Mouse (Mus musculus): ENCODE data around the gene Pcsk2. TPM values are rescaled to one million over a fixed set of nuclear protein-coding genes. Genes with fewer than 3 reads are reported as not detected.

The Pcsk2 gene
- polyA plus RNA-seq, 1 experiment from 2014 or later: 0.92 TPM

DNA sequence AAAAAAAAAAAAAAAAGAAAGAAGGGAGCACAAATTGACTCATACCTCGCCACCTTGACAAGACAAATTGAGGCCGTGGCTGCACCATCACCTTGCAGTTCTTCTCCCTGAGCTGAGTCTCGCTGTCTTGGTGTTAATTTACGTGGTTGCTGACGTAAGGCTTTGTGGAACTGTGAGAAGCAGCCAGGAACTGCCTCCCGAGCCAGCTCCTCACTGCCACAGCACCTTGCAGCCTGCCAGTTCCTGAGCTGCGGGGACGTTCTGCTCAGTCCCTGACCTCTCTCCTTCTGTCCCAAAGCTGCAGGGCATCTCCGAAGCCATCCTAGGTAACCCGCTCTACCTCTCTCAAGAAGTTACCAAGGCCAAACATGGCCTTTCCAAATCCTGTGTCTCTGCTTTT lies 186.5 kb downstream of the Pcsk2 start:
- DNase-seq (ENCODE audit: low spot score) (no peak), ATAC-seq (replicated peaks; ENCODE audit: low FRiP score, low read depth) (no peak)
- Histone ChIP-seq H3K36me3 (ENCODE audit: insufficient read depth, low read length) (no peaks in the 10 kb centered on the region), H3K9me3 (replicated peaks; ENCODE audit: low read length) (no peaks in the 10 kb centered on the region), H3K4me2 (ENCODE audit: low read length) (no peak overlapping the region), H3K4me1 (replicated peaks; ENCODE audit: insufficient read depth, low read length) (no peaks in the 10 kb centered on the region), H3K4me3 (replicated peaks; ENCODE audit: low read depth, low read length) (no peak overlapping the region), H3K27ac (no peak overlapping the region), H3K9ac (ENCODE audit: low read depth, low read length) (no peak overlapping the region), H3K27me3 (ENCODE audit: insufficient read depth, low read length) (no peaks in the 10 kb centered on the region)
- WGBS: 63% methylated on average over 10 of the region's 10 CpGs
- no peak for TF ChIP-seq CTCF (IDR thresholded peaks at IDR 0.05; ENCODE audit: low read depth)

DNA sequence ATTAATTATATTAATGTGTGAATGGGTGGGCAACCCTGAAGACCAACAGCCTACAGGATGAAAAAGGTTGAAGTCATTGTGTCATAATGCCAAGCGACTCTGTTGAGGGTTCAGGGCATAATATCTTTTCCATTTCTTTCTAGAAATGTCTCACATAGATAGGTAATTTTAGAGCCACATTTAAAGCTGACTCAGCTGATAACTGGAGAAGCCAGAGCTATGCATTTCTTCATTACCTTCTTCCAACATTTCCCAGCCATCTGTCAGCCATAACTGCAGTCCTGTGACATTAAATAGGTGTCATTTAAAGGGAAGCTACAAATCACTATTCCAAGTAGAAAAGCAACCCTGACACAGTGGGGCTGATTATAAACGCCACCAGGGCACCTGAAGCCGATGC lies 189.5 kb downstream of the Pcsk2 start:
- H3K36me3 ChIP-seq (ENCODE audit: insufficient read depth, low read length): no peaks in the 10 kb centered on the region
- H3K9me3 ChIP-seq (replicated peaks; ENCODE audit: low read length): no peaks in the 10 kb centered on the region
- no peaks in the 10 kb centered on the region for H3K4me1 ChIP-seq (replicated peaks; ENCODE audit: insufficient read depth, low read length)
- WGBS: 72% methylated on average over 3 of the region's 3 CpGs
- H3K4me3 ChIP-seq (replicated peaks; ENCODE audit: low read depth, low read length): no peak overlapping the region
- ATAC-seq (replicated peaks; ENCODE audit: low FRiP score, low read depth) (no peak), DNase-seq (ENCODE audit: low spot score) (no peak)
- H3K27me3 ChIP-seq (ENCODE audit: insufficient read depth, low read length): no peaks in the 10 kb centered on the region
- no peak overlapping the region for H3K4me2 ChIP-seq (ENCODE audit: low read length)
- TF ChIP-seq CTCF (IDR thresholded peaks at IDR 0.05; ENCODE audit: low read depth): no peak
- no peak overlapping the region for H3K27ac ChIP-seq
- no peak overlapping the region for H3K9ac ChIP-seq (ENCODE audit: low read depth, low read length)

DNA sequence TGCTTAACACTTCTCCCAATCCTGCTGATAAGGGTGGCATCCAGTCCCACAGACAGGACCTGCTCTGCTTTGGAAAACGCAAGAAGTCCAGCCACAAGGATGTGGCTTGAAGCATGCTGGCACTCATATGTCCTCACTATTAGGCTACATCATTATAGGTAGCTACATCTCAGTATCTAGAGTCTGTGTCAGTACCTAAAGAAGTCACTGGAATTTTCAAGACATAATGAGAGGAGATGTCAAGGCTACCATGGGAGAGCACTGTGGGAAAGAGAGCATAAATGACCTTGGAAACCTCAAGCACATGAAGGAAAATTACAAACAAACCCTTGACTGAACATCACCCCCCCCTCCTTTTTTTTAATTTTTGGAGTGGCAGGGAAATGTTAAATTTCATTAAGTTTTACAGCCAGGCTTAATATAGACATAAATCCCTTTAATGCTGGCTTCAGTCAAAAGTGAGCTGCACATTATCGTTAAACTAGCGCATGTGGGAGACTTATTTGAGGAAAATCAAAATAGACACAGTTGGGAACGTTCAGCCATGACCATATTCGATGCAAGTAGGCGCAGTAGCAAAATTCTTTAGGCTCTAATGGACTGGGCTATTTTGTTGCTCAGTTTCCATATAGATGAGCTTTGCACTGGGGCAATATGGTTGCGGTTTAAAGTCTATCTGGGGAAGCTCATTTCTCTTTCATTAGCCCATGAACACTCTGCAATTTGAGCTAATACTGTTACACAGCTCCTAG lies 193.7 kb downstream of the Pcsk2 start:
- Histone ChIP-seq H3K9me3 (replicated peaks; ENCODE audit: low read length) (no peaks in the 10 kb centered on the region), H3K4me1 (replicated peaks; ENCODE audit: insufficient read depth, low read length) (no peaks in the 10 kb centered on the region), H3K9ac (ENCODE audit: low read depth, low read length) (no peak overlapping the region), H3K4me3 (replicated peaks; ENCODE audit: low read depth, low read length) (no peak overlapping the region), H3K36me3 (ENCODE audit: insufficient read depth, low read length) (no peaks in the 10 kb centered on the region), H3K27ac (no peak overlapping the region), H3K4me2 (ENCODE audit: low read length) (no peak overlapping the region), H3K27me3 (ENCODE audit: insufficient read depth, low read length) (no peaks in the 10 kb centered on the region)
- WGBS: 62% methylated on average over 7 of the region's 7 CpGs
- DNase-seq (ENCODE audit: low spot score) (peak; percentile 34), ATAC-seq (replicated peaks; ENCODE audit: low FRiP score, low read depth) (no peak)
- no peak for TF ChIP-seq CTCF (IDR thresholded peaks at IDR 0.05; ENCODE audit: low read depth)

DNA sequence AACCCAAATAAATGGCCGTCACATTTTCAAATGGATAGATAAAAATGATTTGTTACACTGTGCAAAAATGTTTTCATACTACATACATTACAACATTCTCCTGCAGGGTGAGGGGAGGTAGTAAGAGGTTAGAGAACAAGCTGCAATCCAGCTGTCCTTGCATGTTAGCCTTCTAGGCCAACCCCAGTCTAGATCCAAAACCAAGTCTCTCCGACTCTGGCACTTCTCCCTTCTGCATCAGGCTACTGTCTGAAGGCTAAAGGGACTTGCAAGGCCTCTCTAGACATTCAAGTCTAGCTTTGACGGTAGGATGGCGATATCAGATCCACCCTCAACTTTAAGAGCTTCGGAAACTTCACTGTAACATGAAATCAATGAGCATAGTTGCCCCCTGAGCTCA lies 196.5 kb downstream of the Pcsk2 start:
- no peak for TF ChIP-seq CTCF (IDR thresholded peaks at IDR 0.05; ENCODE audit: low read depth)
- Histone ChIP-seq H3K4me3 (replicated peaks; ENCODE audit: low read depth, low read length) (no peak overlapping the region), H3K27me3 (ENCODE audit: insufficient read depth, low read length) (no peaks in the 10 kb centered on the region), H3K36me3 (ENCODE audit: insufficient read depth, low read length) (no peaks in the 10 kb centered on the region), H3K9me3 (replicated peaks; ENCODE audit: low read length) (no peaks in the 10 kb centered on the region), H3K27ac (no peak overlapping the region), H3K4me1 (replicated peaks; ENCODE audit: insufficient read depth, low read length) (no peaks in the 10 kb centered on the region), H3K4me2 (ENCODE audit: low read length) (no peak overlapping the region), H3K9ac (ENCODE audit: low read depth, low read length) (no peak overlapping the region)
- 76% methylated on average over 5 of the region's 5 CpGs for WGBS
- DNase-seq (ENCODE audit: low spot score) (no peak), ATAC-seq (replicated peaks; ENCODE audit: low FRiP score, low read depth) (no peak; the same call in 1 of the 2 replicates)

DNA sequence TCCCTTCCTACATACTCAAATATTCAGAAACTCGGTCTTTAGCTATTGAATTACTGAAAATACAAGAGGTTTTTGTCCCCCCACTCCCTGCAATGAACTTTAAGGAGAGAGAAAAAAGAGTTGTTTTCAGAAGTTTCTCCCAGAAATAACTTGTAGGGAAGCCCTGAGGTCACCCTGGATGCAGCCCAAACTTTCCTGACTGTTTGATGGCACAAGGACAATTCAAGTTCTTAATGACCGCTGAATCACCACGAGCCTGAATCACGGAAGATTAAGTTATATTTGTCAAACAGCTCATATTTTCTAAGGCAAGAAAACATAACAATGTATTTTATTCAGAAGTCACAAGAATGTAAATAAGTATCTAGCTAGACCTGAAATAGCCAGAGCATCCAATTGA lies 197.1 kb downstream of the Pcsk2 start:
- 47% methylated on average over 4 of the region's 4 CpGs for WGBS
- Histone ChIP-seq H3K4me2 (ENCODE audit: low read length) (no peak overlapping the region), H3K27ac (no peak overlapping the region), H3K4me1 (replicated peaks; ENCODE audit: insufficient read depth, low read length) (no peaks in the 10 kb centered on the region), H3K27me3 (ENCODE audit: insufficient read depth, low read length) (no peaks in the 10 kb centered on the region), H3K4me3 (replicated peaks; ENCODE audit: low read depth, low read length) (no peak overlapping the region), H3K9ac (ENCODE audit: low read depth, low read length) (no peak overlapping the region), H3K9me3 (replicated peaks; ENCODE audit: low read length) (no peaks in the 10 kb centered on the region), H3K36me3 (ENCODE audit: insufficient read depth, low read length) (no peaks in the 10 kb centered on the region)
- DNase-seq (ENCODE audit: low spot score) (peak; percentile 47), ATAC-seq (replicated peaks; ENCODE audit: low FRiP score, low read depth) (no peak)
- no peak for TF ChIP-seq CTCF (IDR thresholded peaks at IDR 0.05; ENCODE audit: low read depth)

DNA sequence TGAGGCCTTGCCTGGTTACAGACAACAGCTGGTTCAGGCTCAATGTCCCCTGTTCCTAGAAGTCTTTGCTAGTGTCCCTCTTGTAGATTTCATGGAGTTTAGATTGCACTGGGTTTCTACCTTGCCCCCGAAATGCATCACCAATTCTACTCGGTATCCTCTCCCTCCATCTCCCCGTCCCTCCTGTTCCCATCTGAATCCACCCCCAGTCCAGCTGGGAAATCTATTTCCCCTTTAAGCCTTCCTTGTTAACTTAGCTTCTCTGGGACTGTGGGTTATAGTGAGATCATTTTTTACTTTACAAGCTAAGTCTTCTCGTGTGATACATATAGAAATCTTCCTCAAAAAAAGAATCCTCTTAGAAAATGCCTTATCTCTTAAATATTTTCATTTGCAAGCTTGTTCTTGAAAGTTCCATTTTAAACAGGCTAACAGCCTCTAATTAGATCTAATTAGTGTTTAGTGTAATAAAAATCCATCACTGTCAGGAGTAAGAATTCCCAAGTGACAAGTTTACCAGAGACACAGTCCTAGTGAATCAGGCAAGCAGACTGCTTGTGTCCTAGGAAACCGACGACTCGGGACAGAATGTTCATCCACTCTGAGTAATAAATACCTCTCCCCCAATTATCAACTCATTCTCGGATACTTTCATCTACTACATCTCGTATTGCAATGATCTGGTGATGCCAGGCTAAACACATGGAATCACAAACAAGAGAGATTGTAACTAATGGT lies 206.3 kb downstream of the Pcsk2 start:
- no peak overlapping the region for H3K27ac ChIP-seq
- no peak overlapping the region for H3K9ac ChIP-seq (ENCODE audit: low read depth, low read length)
- ATAC-seq (replicated peaks; ENCODE audit: low FRiP score, low read depth): no peak
- no peak for TF ChIP-seq CTCF (IDR thresholded peaks at IDR 0.05; ENCODE audit: low read depth)
- no peaks in the 10 kb centered on the region for H3K9me3 ChIP-seq (replicated peaks; ENCODE audit: low read length)
- no peaks in the 10 kb centered on the region for H3K4me1 ChIP-seq (replicated peaks; ENCODE audit: insufficient read depth, low read length)
- no peak for DNase-seq (ENCODE audit: low spot score)
- no peak overlapping the region for H3K4me2 ChIP-seq (ENCODE audit: low read length)
- no peaks in the 10 kb centered on the region for H3K36me3 ChIP-seq (ENCODE audit: insufficient read depth, low read length)
- no peaks in the 10 kb centered on the region for H3K27me3 ChIP-seq (ENCODE audit: insufficient read depth, low read length)
- no peak overlapping the region for H3K4me3 ChIP-seq (replicated peaks; ENCODE audit: low read depth, low read length)
- WGBS: 48% methylated on average over 9 of the region's 9 CpGs
